In genomic region chr13:97398041-97398440, GRCm38 (mm10) we compare ENCODE assay signal across 28 mouse cellular contexts.
"Had no signal": no experiment of that assay in that cellular context is flagged by ENCODE, and none has a peak within 500 bp of the region (broad histone marks: within the 10 kb centered on the region; RNA-seq: fewer than 3 reads in every experiment).

No protein-coding gene starts in this region.

- H3K9me3 ChIP-seq: limb, embryonic 10.5 days; limb, embryonic 12.5 days; limb, embryonic 13.5 days; limb, embryonic 15.5 days; liver, embryonic 12.5 days; liver, embryonic 13.5 days; liver, embryonic 15.5 days; lung, embryonic 15.5 days; megakaryocyte, embryonic 14.5 days; midbrain, embryonic 10.5 days; midbrain, embryonic 12.5 days; midbrain, embryonic 13.5 days; midbrain, embryonic 15.5 days; neural tube, embryonic 12.5 days had no signal

- H3K36me3 ChIP-seq: limb, embryonic 10.5 days; limb, embryonic 12.5 days; limb, embryonic 13.5 days; limb, embryonic 15.5 days; liver, embryonic 12.5 days; liver, embryonic 13.5 days; liver, embryonic 15.5 days; lung, embryonic 15.5 days; midbrain, embryonic 10.5 days; midbrain, embryonic 12.5 days; midbrain, embryonic 13.5 days; midbrain, embryonic 15.5 days; neural tube, embryonic 12.5 days had no signal

- DNase-seq: left cerebral cortex, postnatal 4 days; liver; liver, embryonic 13.5 days; liver, postnatal 0 days; lung, adult 18-20 months; lung, adult 2 months; lung, embryonic 14.5 days; lung, postnatal 10 days; lung, postnatal 14 days; lung, postnatal 36 days; lung, postnatal 4 days; midbrain, embryonic 14.5 days had no signal

- H3K4me3 ChIP-seq: limb, embryonic 10.5 days; limb, embryonic 12.5 days; limb, embryonic 13.5 days; limb, embryonic 15.5 days; liver, embryonic 12.5 days; liver, embryonic 13.5 days; liver, embryonic 15.5 days; lung, embryonic 15.5 days; megakaryocyte, embryonic 14.5 days; midbrain, embryonic 10.5 days; midbrain, embryonic 12.5 days; midbrain, embryonic 13.5 days; midbrain, embryonic 15.5 days; myocyte; neural tube, embryonic 12.5 days had no signal

- H3K27ac ChIP-seq: limb, embryonic 10.5 days; limb, embryonic 12.5 days; limb, embryonic 13.5 days; limb, embryonic 15.5 days; liver, embryonic 12.5 days; liver, embryonic 13.5 days; liver, embryonic 14.5 days; liver, embryonic 15.5 days; lung, embryonic 15.5 days; macrophage; midbrain, embryonic 10.5 days; midbrain, embryonic 12.5 days; midbrain, embryonic 13.5 days; midbrain, embryonic 15.5 days; neural tube, embryonic 12.5 days had no signal

- H3K4me1 ChIP-seq: limb, embryonic 13.5 days; limb, embryonic 15.5 days; liver, embryonic 12.5 days; liver, embryonic 13.5 days; liver, embryonic 15.5 days; megakaryocyte, embryonic 14.5 days; neural tube, embryonic 12.5 days had no signal

- H3K27me3 ChIP-seq: limb, embryonic 12.5 days; limb, embryonic 15.5 days; liver, embryonic 13.5 days; liver, embryonic 15.5 days; lung, embryonic 15.5 days; midbrain, embryonic 12.5 days; midbrain, embryonic 13.5 days; midbrain, embryonic 15.5 days; neural tube, embryonic 12.5 days had no signal
